Mouse (Mus musculus) Patski (cell line): Measurements from ENCODE around the gene Med13l. TPM values are rescaled to one million over a fixed set of nuclear protein-coding genes. Genes with fewer than 3 reads are reported as not detected.

ENCODE experiments used
- ATAC-seq: fragments of 100-300 bp; one replicate; pipeline ENCODE4 v1.8.0; 2021
- CTCF ChIA-PET: fragments of 350-600 bp; sonication (Branson Sonifier 250); formaldehyde crosslinking; loops from one replicate; lab custom pipeline; 2022; ENCODE audit warnings: inconsistent platforms; lab: Charles Lee
- POLR2A ChIA-PET: fragments of 350-600 bp; sonication (Branson Sonifier 250); formaldehyde crosslinking; loops from one replicate; lab custom pipeline; 2022; ENCODE audit warnings: antibody characterized with exemption, inconsistent platforms; lab: Charles Lee
- DNase-seq: peaks from one replicate; pipeline ENCODE4 v3.0.0-alpha.2; 2011; ENCODE audit warnings: low read depth, low spot score
- H3K27me3 ChIP-seq: fragments of 371-371 bp; one replicate; pipeline ENCODE4 v1.5.1; 2021
- CTCF ChIP-seq: fragments of 100-300 bp; IDR thresholded peaks from one replicate; pipeline ENCODE4 v1.5.1; 2021
- in situ Hi-C: fragments of 300-500 bp; cut with MboI; formaldehyde crosslinking; loops from 3 replicates; pipeline ENCODE4 v1.11.1; 2018; ENCODE audit warnings: low pct_unique_long_range_greater_than_20kb, mixed read lengths
- polyA plus RNA-seq: library from polyadenylated mRNA; unstranded; gene quantifications from one replicate; pipeline ENCODE4 v1.2.3, GENCODE M21; 2021

Gene Med13l
- polyA plus RNA-seq, 1 experiment from 2014 or later: 35.3 TPM

- no peaks in the 10 kb centered on the region for H3K27me3 ChIP-seq
- CTCF ChIA-PET: interaction anchor here (1.0 to 2.1 kb wide), 3 partner anchors 8 to 21 kb away, joined by 3 to 10 read pairs (median 6); no protein-coding TSS in a partner anchor
- TF ChIP-seq CTCF: no peak
- in situ Hi-C loops: loop anchor here (5.0 to 10.0 kb wide), 2 partner anchors 237 to 304 kb away; no protein-coding TSS in a partner anchor
- POLR2A ChIA-PET: no interaction called here
- ATAC-seq (no peak), DNase-seq (no peak)
Observed at GRCm38 (mm10) chr5:118569017-118569416, 8.5 kb downstream of the Med13l start.

GRCm38 (mm10) chr5:118569606-118570580 is 9.4 kb downstream of the Med13l start:
- ChIA-PET CTCF (no interaction called here), POLR2A (interaction anchor here (0.6 kb wide), 1 partner anchor 20 kb away, joined by 3 read pairs; no protein-coding TSS in a partner anchor)
- in situ Hi-C loops: loop anchor here (5.0 to 10.0 kb wide), 2 partner anchors 238 to 305 kb away; no protein-coding TSS in a partner anchor
- H3K27me3 ChIP-seq: no peaks in the 10 kb centered on the region
- TF ChIP-seq CTCF: no peak
- ATAC-seq (no peak), DNase-seq (no peak)

GRCm38 (mm10) chr5:118571504-118571903 is 11.0 kb downstream of the Med13l start:
- in situ Hi-C loops: no loop called here
- no peak for TF ChIP-seq CTCF
- POLR2A ChIA-PET: no interaction called here
- H3K27me3 ChIP-seq: no peaks in the 10 kb centered on the region
- CTCF ChIA-PET: interaction anchor here (1.7 kb wide), 1 partner anchor 87 kb away, joined by 3 read pairs; no protein-coding TSS in a partner anchor
- ATAC-seq: no peak
- no peak for DNase-seq

GRCm38 (mm10) chr5:118574236-118574635 is 13.8 kb downstream of the Med13l start:
- TF ChIP-seq CTCF: no peak
- CTCF ChIA-PET: interaction anchor here (1.0 to 2.9 kb wide), 2 partner anchors 14 to 130 kb away, joined by 3 to 9 read pairs; no protein-coding TSS in a partner anchor
- in situ Hi-C loops: no loop called here
- DNase-seq (no peak), ATAC-seq (peak; percentile 86)
- H3K27me3 ChIP-seq: no peaks in the 10 kb centered on the region
- POLR2A ChIA-PET: interaction anchor here (1.6 kb wide), 1 partner anchor 12 kb away, joined by 8 read pairs; no protein-coding TSS in a partner anchor

GRCm38 (mm10) chr5:118574997-118575396 is 14.5 kb downstream of the Med13l start:
- CTCF ChIA-PET: interaction anchor here (1.0 to 2.9 kb wide), 3 partner anchors 13 to 129 kb away, joined by 3 to 9 read pairs (median 4); no protein-coding TSS in a partner anchor
- POLR2A ChIA-PET: no interaction called here

GRCm38 (mm10) chr5:118575909-118576308 is 15.4 kb downstream of the Med13l start:
- POLR2A ChIA-PET: interaction anchor here (0.5 to 1.0 kb wide), 2 partner anchors 12 to 207 kb away, joined by 5 read pairs; no protein-coding TSS in a partner anchor
- no peak for TF ChIP-seq CTCF
- CTCF ChIA-PET: interaction anchor here (1.1 to 2.5 kb wide), 5 partner anchors 8 to 244 kb away, joined by 3 to 10 read pairs (median 4); no protein-coding TSS in a partner anchor
- ATAC-seq (no peak), DNase-seq (no peak)
- in situ Hi-C loops: no loop called here
- H3K27me3 ChIP-seq: no peaks in the 10 kb centered on the region

More at GRCm38 (mm10) chr5:118574997-118575396, 14.5 kb downstream of the Med13l start:
- no peak for TF ChIP-seq CTCF
- ATAC-seq (no peak), DNase-seq (no peak)
- no peaks in the 10 kb centered on the region for H3K27me3 ChIP-seq
- in situ Hi-C loops: no loop called here

GRCm38 (mm10) chr5:118576731-118577130 is 16.3 kb downstream of the Med13l start:
- POLR2A ChIA-PET: interaction anchor here (0.7 kb wide), 1 partner anchor 207 kb away, joined by 4 read pairs; no protein-coding TSS in a partner anchor
- in situ Hi-C loops: no loop called here

GRCm38 (mm10) chr5:118585355-118585754 is 24.9 kb downstream of the Med13l start:
- no peak for TF ChIP-seq CTCF
- CTCF ChIA-PET: interaction anchor here (1.4 to 1.5 kb wide), 2 partner anchors 10 to 13 kb away, joined by 3 to 4 read pairs; no protein-coding TSS in a partner anchor
- ATAC-seq (no peak), DNase-seq (no peak)
- no peaks in the 10 kb centered on the region for H3K27me3 ChIP-seq
- in situ Hi-C loops: no loop called here
- POLR2A ChIA-PET: no interaction called here

More at GRCm38 (mm10) chr5:118576731-118577130, 16.3 kb downstream of the Med13l start:
- CTCF ChIA-PET: interaction anchor here (1.1 to 2.5 kb wide), 5 partner anchors 9 to 245 kb away, joined by 3 to 10 read pairs (median 4); no protein-coding TSS in a partner anchor
- no peak for TF ChIP-seq CTCF
- H3K27me3 ChIP-seq: no peaks in the 10 kb centered on the region
- ATAC-seq: no peak
- no peak for DNase-seq

- in situ Hi-C loops: no loop called here
- POLR2A ChIA-PET: no interaction called here
- ATAC-seq (no peak), DNase-seq (no peak)
- H3K27me3 ChIP-seq: no peaks in the 10 kb centered on the region
- TF ChIP-seq CTCF: no peak
- CTCF ChIA-PET: interaction anchor here (1.4 to 1.5 kb wide), 2 partner anchors 9 to 14 kb away, joined by 3 to 4 read pairs; no protein-coding TSS in a partner anchor
Observed at GRCm38 (mm10) chr5:118586560-118586959, 26.1 kb downstream of the Med13l start.

GRCm38 (mm10) chr5:118588381-118588925 is 28.0 kb downstream of the Med13l start:
- no peak for TF ChIP-seq CTCF
- ChIA-PET CTCF (interaction anchor here (0.6 to 2.4 kb wide), 9 partner anchors 10 to 272 kb away, joined by 3 to 9 read pairs (median 6); no protein-coding TSS in a partner anchor), POLR2A (interaction anchor here (1.0 to 2.2 kb wide), 3 partner anchors 9 to 254 kb away, joined by 3 to 7 read pairs (median 3); no protein-coding TSS in a partner anchor)
- no peak for ATAC-seq
- DNase-seq: no peak
- no peaks in the 10 kb centered on the region for H3K27me3 ChIP-seq
- in situ Hi-C loops: no loop called here
